Mouse (Mus musculus) thymus, adult 2 months (tissue): ENCODE data around the gene Pigt.

ENCODE experiments used
- CTCF ChIP-seq: fragments of 200-500 bp; IDR thresholded peaks from 2 replicates; pipeline ENCODE4 v1.5.1; 2012; ENCODE audit warnings: mild to moderate bottlenecking, control low read depth, low read length, moderate library complexity, borderline replicate concordance; ENCODE audit not compliant: control insufficient read depth, poor library complexity, insufficient read depth; ENCODE audit errors: extremely low read depth
- POLR2A ChIP-seq: fragments of 200-500 bp; IDR thresholded peaks from 2 replicates; pipeline ENCODE4 v1.6.1; 2012; ENCODE audit warnings: mild to moderate bottlenecking, low read length, control low read depth, moderate library complexity; ENCODE audit not compliant: control insufficient read depth, poor library complexity, insufficient read depth; ENCODE audit errors: extremely low read depth

- TF ChIP-seq CTCF = no peak
- no peak for TF ChIP-seq POLR2A
Measured at GRCm38 (mm10) chr2:164513389-164513788, 16.1 kb downstream of the Pigt start.
